Mouse (Mus musculus): ENCODE measurements at regions not wholly inside any gene's neighbourhood (a gene's known extent, or its start where the extent isn't known, plus 50 kb on each side); places are given as distances from the start of the nearest gene placed in this dataset.
A peak's percentile ranks its signal among the peaks of the same experiment; 100 is the strongest.

GRCm38 (mm10) chrX:166785615-166786014, 200.1 kb upstream of the Egfl6 start:
- H3K9ac ChIP-seq (ENCODE audit: low read depth, low read length) = no peak overlapping the region
- no peaks in the 10 kb centered on the region for H3K4me1 ChIP-seq (replicated peaks; ENCODE audit: control insufficient read depth, insufficient read depth, low read length)
- no peak overlapping the region for H3K4me2 ChIP-seq (replicated peaks; ENCODE audit: low read depth, low read length)
- WGBS = 87% methylated on average over 3 of the region's 3 CpGs
- H3K27ac ChIP-seq (ENCODE audit: low read depth, low read length) = no peak overlapping the region
- no peak for ATAC-seq (ENCODE audit: low FRiP score)
- no peaks in the 10 kb centered on the region; the same call in 1 of the 2 replicates for H3K27me3 ChIP-seq (ENCODE audit: control insufficient read depth, insufficient read depth, low read length)
- no peaks in the 10 kb centered on the region for H3K9me3 ChIP-seq (ENCODE audit: control insufficient read depth, low read length)
- H3K36me3 ChIP-seq (ENCODE audit: control insufficient read depth, insufficient read depth, low read length) = no peaks in the 10 kb centered on the region
- H3K4me3 ChIP-seq (ENCODE audit: low read depth, low read length) = no peak overlapping the region
- no peak for DNase-seq (ENCODE audit: low spot score)

GRCm38 (mm10) chrX:166783377-166783776, 197.9 kb upstream of the Egfl6 start:
- H3K27ac ChIP-seq (ENCODE audit: low read depth, low read length) = no peak overlapping the region
- no peaks in the 10 kb centered on the region for H3K36me3 ChIP-seq (ENCODE audit: control insufficient read depth, insufficient read depth, low read length)
- WGBS = 80% methylated on average over 2 of the region's 2 CpGs
- H3K9ac ChIP-seq (ENCODE audit: low read depth, low read length) = no peak overlapping the region
- H3K4me1 ChIP-seq (replicated peaks; ENCODE audit: control insufficient read depth, insufficient read depth, low read length) = no peaks in the 10 kb centered on the region
- no peak for ATAC-seq (ENCODE audit: low FRiP score)
- DNase-seq (ENCODE audit: low spot score) = no peak
- no peaks in the 10 kb centered on the region for H3K9me3 ChIP-seq (ENCODE audit: control insufficient read depth, low read length)
- H3K27me3 ChIP-seq (ENCODE audit: control insufficient read depth, insufficient read depth, low read length) = no peaks in the 10 kb centered on the region; the same call in 1 of the 2 replicates
- H3K4me3 ChIP-seq (ENCODE audit: low read depth, low read length) = no peak overlapping the region
- no peak overlapping the region for H3K4me2 ChIP-seq (replicated peaks; ENCODE audit: low read depth, low read length)

GRCm38 (mm10) chrX:166779334-166780092, 194.0 kb upstream of the Egfl6 start:
- Histone ChIP-seq H3K9me3 (ENCODE audit: control insufficient read depth, low read length) (no peaks in the 10 kb centered on the region), H3K27ac (ENCODE audit: low read depth, low read length) (no peak overlapping the region), H3K9ac (ENCODE audit: low read depth, low read length) (no peak overlapping the region), H3K4me1 (replicated peaks; ENCODE audit: control insufficient read depth, insufficient read depth, low read length) (no peaks in the 10 kb centered on the region), H3K4me2 (replicated peaks; ENCODE audit: low read depth, low read length) (no peak overlapping the region), H3K27me3 (ENCODE audit: control insufficient read depth, insufficient read depth, low read length) (no peaks in the 10 kb centered on the region; the same call in none of the 2 replicates), H3K4me3 (ENCODE audit: low read depth, low read length) (no peak overlapping the region), H3K36me3 (ENCODE audit: control insufficient read depth, insufficient read depth, low read length) (no peaks in the 10 kb centered on the region)
- DNase-seq (ENCODE audit: low spot score) (peak; percentile 33), ATAC-seq (ENCODE audit: low FRiP score) (peak; percentile 92)
- WGBS = 67% methylated on average over 6 of the region's 6 CpGs

GRCm38 (mm10) chrX:166773408-166773854, 187.9 kb upstream of the Egfl6 start:
- H3K9me3 ChIP-seq (ENCODE audit: control insufficient read depth, low read length) = no peaks in the 10 kb centered on the region
- H3K27me3 ChIP-seq (ENCODE audit: control insufficient read depth, insufficient read depth, low read length) = no peaks in the 10 kb centered on the region; the same call in none of the 2 replicates
- no peak overlapping the region for H3K4me2 ChIP-seq (replicated peaks; ENCODE audit: low read depth, low read length)
- peak; percentile 60 for DNase-seq (ENCODE audit: low spot score)
- H3K4me1 ChIP-seq (replicated peaks; ENCODE audit: control insufficient read depth, insufficient read depth, low read length) = no peaks in the 10 kb centered on the region
- peak; percentile 84 for ATAC-seq (ENCODE audit: low FRiP score)
- no peaks in the 10 kb centered on the region for H3K36me3 ChIP-seq (ENCODE audit: control insufficient read depth, insufficient read depth, low read length)
- H3K4me3 ChIP-seq (ENCODE audit: low read depth, low read length) = no peak overlapping the region
- no peak overlapping the region for H3K27ac ChIP-seq (ENCODE audit: low read depth, low read length)
- H3K9ac ChIP-seq (ENCODE audit: low read depth, low read length) = no peak overlapping the region
- 17% methylated on average over 6 of the region's 6 CpGs for WGBS

- H3K9ac ChIP-seq (ENCODE audit: low read depth, low read length) = no peak overlapping the region
- no peaks in the 10 kb centered on the region for H3K36me3 ChIP-seq (ENCODE audit: control insufficient read depth, insufficient read depth, low read length)
- no peaks in the 10 kb centered on the region for H3K9me3 ChIP-seq (ENCODE audit: control insufficient read depth, low read length)
- no peak for ATAC-seq (ENCODE audit: low FRiP score)
- no peaks in the 10 kb centered on the region for H3K27me3 ChIP-seq (ENCODE audit: control insufficient read depth, insufficient read depth, low read length)
- H3K4me2 ChIP-seq (replicated peaks; ENCODE audit: low read depth, low read length) = no peak overlapping the region
- H3K4me3 ChIP-seq (ENCODE audit: low read depth, low read length) = no peak overlapping the region
- H3K4me1 ChIP-seq (replicated peaks; ENCODE audit: control insufficient read depth, insufficient read depth, low read length) = no peaks in the 10 kb centered on the region
- 72% methylated on average over 6 of the region's 6 CpGs for WGBS
- DNase-seq (ENCODE audit: low spot score) = no peak
- no peak overlapping the region for H3K27ac ChIP-seq (ENCODE audit: low read depth, low read length)
These were observed 181.5 kb upstream of the Egfl6 start for GRCm38 (mm10) chrX:166766991-166767390.

- Histone ChIP-seq H3K9ac (ENCODE audit: low read depth, low read length) (no peak overlapping the region), H3K4me3 (ENCODE audit: low read depth, low read length) (no peak overlapping the region), H3K27me3 (ENCODE audit: control insufficient read depth, insufficient read depth, low read length) (no peaks in the 10 kb centered on the region), H3K9me3 (ENCODE audit: control insufficient read depth, low read length) (no peaks in the 10 kb centered on the region), H3K4me2 (replicated peaks; ENCODE audit: low read depth, low read length) (no peak overlapping the region), H3K27ac (ENCODE audit: low read depth, low read length) (no peak overlapping the region), H3K4me1 (replicated peaks; ENCODE audit: control insufficient read depth, insufficient read depth, low read length) (no peaks in the 10 kb centered on the region), H3K36me3 (ENCODE audit: control insufficient read depth, insufficient read depth, low read length) (no peaks in the 10 kb centered on the region)
- WGBS = 82% methylated on average over 2 of the region's 2 CpGs
- DNase-seq (ENCODE audit: low spot score) = no peak
- no peak for ATAC-seq (ENCODE audit: low FRiP score)
These were observed 180.1 kb upstream of the Egfl6 start for GRCm38 (mm10) chrX:166765647-166766046.

- no peaks in the 10 kb centered on the region for H3K36me3 ChIP-seq (ENCODE audit: control insufficient read depth, insufficient read depth, low read length)
- H3K27me3 ChIP-seq (ENCODE audit: control insufficient read depth, insufficient read depth, low read length) = peaks cover 2% of the 10 kb centered on the region
- no peak overlapping the region for H3K4me2 ChIP-seq (replicated peaks; ENCODE audit: low read depth, low read length)
- DNase-seq (ENCODE audit: low spot score) (no peak), ATAC-seq (ENCODE audit: low FRiP score) (no peak)
- H3K27ac ChIP-seq (ENCODE audit: low read depth, low read length) = no peak overlapping the region
- H3K4me3 ChIP-seq (ENCODE audit: low read depth, low read length) = no peak overlapping the region
- H3K4me1 ChIP-seq (replicated peaks; ENCODE audit: control insufficient read depth, insufficient read depth, low read length) = no peaks in the 10 kb centered on the region
- WGBS = 82% methylated on average over 2 of the region's 2 CpGs
- no peak overlapping the region for H3K9ac ChIP-seq (ENCODE audit: low read depth, low read length)
- no peaks in the 10 kb centered on the region for H3K9me3 ChIP-seq (ENCODE audit: control insufficient read depth, low read length)
These were observed 176.6 kb upstream of the Egfl6 start for GRCm38 (mm10) chrX:166762098-166762497.

- 100% methylated on average over 1 of the region's 1 CpGs for WGBS
These were observed 171.6 kb upstream of the Egfl6 start for GRCm38 (mm10) chrX:166757152-166757551.

GRCm38 (mm10) chrX:166754967-166755654, 169.6 kb upstream of the Egfl6 start:
- Histone ChIP-seq H3K9me3 (ENCODE audit: control insufficient read depth, low read length) (no peaks in the 10 kb centered on the region), H3K36me3 (ENCODE audit: control insufficient read depth, insufficient read depth, low read length) (no peaks in the 10 kb centered on the region), H3K27ac (ENCODE audit: low read depth, low read length) (no peak overlapping the region), H3K4me1 (replicated peaks; ENCODE audit: control insufficient read depth, insufficient read depth, low read length) (no peaks in the 10 kb centered on the region), H3K4me3 (ENCODE audit: low read depth, low read length) (no peak overlapping the region), H3K27me3 (ENCODE audit: control insufficient read depth, insufficient read depth, low read length) (peaks cover 2% of the 10 kb centered on the region), H3K4me2 (replicated peaks; ENCODE audit: low read depth, low read length) (no peak overlapping the region), H3K9ac (ENCODE audit: low read depth, low read length) (no peak overlapping the region)
- no peak for DNase-seq (ENCODE audit: low spot score)
- ATAC-seq (ENCODE audit: low FRiP score) = no peak
- 82% methylated on average over 3 of the region's 3 CpGs for WGBS

More at GRCm38 (mm10) chrX:166757152-166757551, 171.6 kb upstream of the Egfl6 start:
- Histone ChIP-seq H3K4me3 (ENCODE audit: low read depth, low read length) (no peak overlapping the region), H3K4me2 (replicated peaks; ENCODE audit: low read depth, low read length) (no peak overlapping the region), H3K36me3 (ENCODE audit: control insufficient read depth, insufficient read depth, low read length) (no peaks in the 10 kb centered on the region), H3K9ac (ENCODE audit: low read depth, low read length) (no peak overlapping the region), H3K27ac (ENCODE audit: low read depth, low read length) (no peak overlapping the region), H3K27me3 (ENCODE audit: control insufficient read depth, insufficient read depth, low read length) (peaks cover 2% of the 10 kb centered on the region), H3K9me3 (ENCODE audit: control insufficient read depth, low read length) (no peaks in the 10 kb centered on the region), H3K4me1 (replicated peaks; ENCODE audit: control insufficient read depth, insufficient read depth, low read length) (no peaks in the 10 kb centered on the region)
- no peak for DNase-seq (ENCODE audit: low spot score)
- no peak for ATAC-seq (ENCODE audit: low FRiP score)
